Mouse (Mus musculus) gonadal fat pad, adult 2 months (tissue): Measurements from ENCODE around the gene Mcidas. TPM values are rescaled to one million over a fixed set of nuclear protein-coding genes. Genes with fewer than 3 reads are reported as not detected.

Source experiments
- DNase-seq: peaks from one replicate; pipeline ENCODE4 v3.0.0-alpha.2; 2012; ENCODE audit warnings: low read depth
- polyA plus RNA-seq: library from polyadenylated mRNA; depleted of rRNA; stranded (reverse); fragments of >200 nt; gene quantifications from 2 replicates; pipeline ENCODE4 v1.2.3, GENCODE M21; 2012; rRNA removed

Mcidas gene
- polyA plus RNA-seq, result 0.51 and 0.86 TPM in 2 replicates

- DNase-seq, result no peak
These were observed at the start of gene Mcidas for GRCm38 (mm10) chr13:112993531-112994152. TSS of gene Mcidas (plus strand) at chr13:112993845.

DNA sequence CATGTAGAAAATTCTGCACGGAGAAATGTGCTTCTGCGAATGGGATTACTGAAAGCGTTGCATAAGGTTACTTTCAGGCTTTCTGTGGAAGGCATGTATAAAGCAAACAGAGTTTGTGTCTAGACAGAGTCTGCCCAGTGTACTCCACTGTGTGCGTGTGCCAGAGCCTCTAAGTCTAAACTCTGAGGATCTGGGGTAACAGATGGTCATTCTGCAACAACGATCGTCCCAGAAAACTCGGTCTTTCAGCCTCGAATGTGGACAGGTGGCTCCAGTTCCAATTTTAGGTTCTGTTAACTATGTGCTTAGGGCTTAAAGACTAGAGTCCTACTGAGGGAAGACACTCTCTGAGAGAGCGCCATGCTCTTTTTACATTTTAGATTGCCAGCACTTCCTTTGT is 48.3 kb upstream of the Mcidas start:
- DNase-seq, result no peak

GRCm38 (mm10) chr13:112945900-112946299 is 47.7 kb upstream of the Mcidas start:
- no peak for DNase-seq

DNA sequence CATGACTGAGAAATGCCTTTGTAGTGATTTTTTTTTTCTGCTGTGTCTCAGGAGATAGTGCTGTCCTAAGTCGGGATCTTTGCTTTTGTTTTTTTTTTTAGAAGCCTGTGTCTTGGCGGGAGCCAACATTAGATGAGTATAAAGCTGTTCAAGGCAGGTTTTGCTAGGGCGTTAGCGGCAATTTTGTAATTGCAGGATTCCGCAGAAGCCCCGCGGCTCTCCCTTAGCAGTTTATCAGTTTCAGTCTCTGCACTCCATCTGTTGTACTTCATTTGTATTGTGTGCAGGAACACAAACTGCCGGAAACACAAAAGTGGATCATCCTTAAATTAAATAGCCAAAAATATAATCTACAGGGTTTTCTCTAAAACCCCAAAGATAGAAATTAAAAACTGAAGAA is 39.6 kb upstream of the Mcidas start:
- DNase-seq, result no peak

GRCm38 (mm10) chr13:112963081-112963480 is 30.6 kb upstream of the Mcidas start:
- DNase-seq, result no peak

- DNase-seq, result no peak
These were observed 29.2 kb upstream of the Mcidas start for GRCm38 (mm10) chr13:112964421-112964820.

DNA sequence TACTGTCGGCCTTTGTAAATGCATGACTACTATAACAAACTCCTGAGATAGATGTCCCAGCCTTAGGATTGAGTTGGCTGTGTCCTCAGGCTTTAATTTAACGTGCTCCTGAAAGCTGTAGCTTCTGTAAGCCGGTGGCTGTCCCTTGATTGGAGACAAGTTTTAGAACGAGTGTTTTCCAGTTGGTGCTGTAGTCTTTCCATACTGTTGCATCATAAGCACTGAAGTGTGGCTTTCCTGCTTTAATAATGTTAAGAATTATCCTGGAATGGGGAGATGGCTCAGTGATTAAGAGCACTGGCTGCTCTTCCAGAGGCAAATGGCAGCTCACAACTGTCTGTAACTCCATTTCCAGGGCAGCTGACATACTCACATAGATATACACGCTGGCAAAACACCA is 26.4 kb upstream of the Mcidas start:
- no peak for DNase-seq

- DNase-seq, result no peak
These were observed 16.9 kb upstream of the Mcidas start for GRCm38 (mm10) chr13:112976720-112977119.

GRCm38 (mm10) chr13:112985605-112986450 is 7.8 kb upstream of the Mcidas start:
- DNase-seq, result no peak

DNA sequence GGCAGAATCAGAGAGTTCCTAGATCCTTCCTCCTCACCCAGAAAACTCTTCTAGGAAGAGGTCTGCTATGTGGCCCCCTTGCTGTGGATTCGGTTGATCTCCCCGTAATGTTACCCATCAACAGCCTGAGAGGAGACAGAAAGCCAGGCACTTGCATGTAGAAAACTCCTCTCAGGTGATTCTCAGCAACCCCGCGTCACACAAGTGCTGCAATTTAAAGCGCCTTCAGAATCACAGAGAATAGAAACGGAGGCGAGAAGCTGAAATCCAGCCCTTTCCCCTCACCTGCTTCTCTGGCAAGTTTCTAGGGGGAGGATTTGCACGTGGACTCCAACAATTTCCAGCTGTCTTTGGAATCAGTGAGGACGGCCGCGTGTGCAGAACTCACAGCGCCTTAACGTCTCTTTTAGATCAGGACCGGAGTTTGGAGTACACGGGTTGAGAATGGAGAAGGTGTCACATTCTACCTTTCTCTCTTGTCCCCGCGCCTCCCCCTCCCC is 7.1 kb upstream of the Mcidas start:
- DNase-seq, result no peak

GRCm38 (mm10) chr13:112987532-112987943 is 6.1 kb upstream of the Mcidas start, which contains the start of gene Ccno:
TSS of gene Ccno (plus strand) at chr13:112987802.
- no peak for DNase-seq

DNA sequence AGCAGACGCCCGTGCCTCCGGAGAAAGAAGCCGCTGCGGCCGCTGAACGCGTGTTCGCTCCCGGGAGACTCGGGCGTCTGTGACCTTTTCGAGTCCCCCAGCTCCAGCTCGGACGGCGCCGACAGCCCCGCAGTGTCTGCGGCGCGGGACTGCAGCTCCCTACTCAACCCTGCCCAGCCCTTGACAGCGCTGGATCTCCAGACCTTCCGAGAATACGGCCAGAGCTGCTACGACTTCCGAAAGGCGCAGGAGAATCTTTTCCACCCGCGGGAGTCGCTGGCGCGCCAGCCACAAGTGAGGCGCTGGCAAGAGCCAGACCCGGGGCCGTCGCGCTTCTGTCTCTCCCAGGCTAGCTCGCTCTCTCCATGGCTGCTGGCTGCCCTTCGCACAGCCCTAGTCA is 5.7 kb upstream of the Mcidas start:
- no peak for DNase-seq

- no peak for DNase-seq
These were observed 4.8 kb upstream of the Mcidas start for GRCm38 (mm10) chr13:112988866-112989265.

DNA sequence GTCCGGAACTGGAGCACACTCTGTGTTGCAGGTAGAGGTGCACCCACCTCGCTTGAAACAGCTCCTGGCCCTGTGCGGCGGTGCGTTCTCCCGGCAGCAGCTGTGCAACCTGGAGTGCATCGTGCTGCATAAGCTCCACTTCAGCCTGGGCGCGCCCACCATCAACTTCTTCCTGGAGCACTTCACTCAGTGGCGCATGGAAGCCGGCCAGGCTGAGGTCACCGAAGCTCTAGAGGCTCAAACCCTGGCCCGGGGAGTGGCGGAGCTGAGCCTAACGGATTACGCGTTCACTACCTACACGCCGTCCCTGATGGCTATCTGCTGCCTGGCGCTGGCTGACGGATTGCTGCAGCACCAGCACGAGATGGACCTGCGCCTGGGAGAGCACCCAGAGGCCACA is 4.1 kb upstream of the Mcidas start:
- DNase-seq, result no peak

DNA sequence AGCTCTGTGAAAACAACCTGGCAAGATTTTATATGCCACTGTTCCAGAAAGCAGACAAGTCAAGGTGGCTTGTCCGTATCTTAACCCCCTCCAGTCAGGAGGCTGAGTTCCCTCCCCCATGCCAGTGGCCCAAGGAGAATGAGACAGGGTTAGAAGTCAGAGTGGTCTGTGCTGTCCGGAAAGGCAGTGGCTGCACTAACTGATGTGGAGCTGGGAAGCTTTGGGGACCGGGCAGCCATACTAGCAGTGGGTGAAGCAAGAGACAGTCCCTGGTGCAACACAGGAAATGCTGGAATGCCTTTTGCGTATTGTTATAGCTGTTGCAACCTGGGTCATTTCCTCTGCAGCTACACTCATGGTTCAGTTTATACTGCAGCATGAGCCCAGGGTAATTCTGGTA is 3.3 kb upstream of the Mcidas start:
- no peak for DNase-seq

GRCm38 (mm10) chr13:112994191-112994590 is 546 bp downstream of the Mcidas start:
- no peak for DNase-seq

DNA sequence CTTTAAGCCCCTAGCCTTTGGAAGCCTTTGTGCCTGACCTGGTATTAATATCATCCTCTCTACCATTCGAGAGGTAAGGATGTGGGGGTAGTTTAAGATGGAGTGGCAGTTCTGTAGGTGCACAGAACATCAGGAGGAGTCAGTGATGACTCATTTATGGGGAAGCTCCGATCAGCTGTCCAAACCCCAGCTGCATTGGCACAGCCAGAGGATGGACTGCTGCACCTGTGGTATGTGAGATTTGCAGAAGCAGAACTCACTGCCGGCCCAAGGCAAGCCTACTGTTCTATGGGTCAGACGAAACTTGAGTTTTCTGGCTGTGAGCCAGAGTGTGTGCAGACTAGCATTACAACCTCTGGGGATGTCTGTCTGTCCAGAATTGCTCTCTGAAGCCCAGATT is 2.8 kb downstream of the Mcidas start:
- DNase-seq, result no peak

DNA sequence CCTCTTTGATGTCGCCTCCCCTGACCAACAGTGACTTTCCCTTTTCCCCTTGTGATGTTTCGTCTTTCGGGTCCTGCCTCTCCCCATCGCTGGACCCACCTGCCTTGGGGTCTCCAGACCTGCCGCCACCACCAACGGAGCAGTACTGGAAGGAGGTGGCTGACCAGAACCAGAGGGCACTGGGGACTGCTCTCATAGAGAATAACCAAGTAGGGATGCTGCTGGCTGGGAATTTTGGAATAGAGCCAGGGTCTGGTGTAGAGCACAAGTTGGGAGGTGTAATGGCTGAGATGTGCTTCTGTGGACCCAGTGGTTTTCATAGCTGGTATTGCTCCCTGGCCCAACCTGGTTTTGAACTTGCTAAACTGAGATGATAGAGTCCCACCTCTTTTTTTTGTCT is 3.7 kb downstream of the Mcidas start:
- no peak for DNase-seq

- no peak for DNase-seq
These were observed 5.0 kb downstream of the Mcidas start for GRCm38 (mm10) chr13:112998427-112999201.

- DNase-seq, result no peak
These were observed 6.4 kb downstream of the Mcidas start for GRCm38 (mm10) chr13:113000090-113000489.

GRCm38 (mm10) chr13:113000576-113001318 is 7.1 kb downstream of the Mcidas start:
- no peak for DNase-seq

- DNase-seq, result no peak
These were observed 19.0 kb downstream of the Mcidas start for GRCm38 (mm10) chr13:113012683-113013082.
